Mouse (Mus musculus): ENCODE results near the gene Crybg1.

GRCm38 (mm10) chr10:43977353-43977752 lies 171.3 kb downstream of the Crybg1 start:
- TF ChIP-seq POLR2A (IDR thresholded peaks at IDR 0.05; ENCODE audit: low read depth, low read length) (no peak), CTCF (IDR thresholded peaks at IDR 0.05; ENCODE audit: extremely low read depth, insufficient read length, insufficient replicate concordance, low read depth, low read length) (no peak)

Data from small intestine, adult 2 months (tissue).